In the genomic region with DNA sequence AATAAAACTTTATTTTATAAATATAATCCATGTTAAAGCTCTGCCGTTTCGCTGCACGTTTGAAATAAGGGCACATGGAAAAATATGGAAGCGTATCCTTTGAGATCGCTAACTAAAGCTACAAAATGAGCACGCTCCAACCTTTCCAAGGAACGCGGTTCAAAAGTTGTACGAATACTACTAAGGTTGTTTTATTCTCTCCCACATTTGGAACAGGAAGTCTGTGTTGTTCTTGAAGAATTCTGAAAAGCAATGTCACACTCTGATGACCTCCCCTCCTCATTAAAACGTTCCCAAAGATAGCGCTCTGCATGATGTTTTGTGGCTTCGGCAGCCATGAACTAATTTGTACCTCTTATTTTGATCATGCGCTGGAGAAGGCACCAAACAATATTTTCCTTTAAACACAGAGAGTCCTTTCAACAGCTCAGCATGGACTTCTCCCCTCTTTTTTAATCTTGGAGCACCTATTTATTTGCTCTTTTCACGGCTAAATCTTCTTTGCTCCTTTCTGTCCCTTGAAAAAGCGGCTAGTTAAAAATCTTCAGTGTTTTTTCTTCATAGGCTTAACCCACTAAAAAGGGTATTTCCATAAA, we compare ENCODE assay signal across 25 mouse cellular contexts.
DNase-seq lines count a peak whose midpoint lies in the region; ATAC-seq lines count a peak whose summit lies in the region.
"Had no signal": no experiment of that assay in that cellular context is flagged by ENCODE, and none has a peak within 500 bp of the region (broad histone marks: within the 10 kb centered on the region; RNA-seq: fewer than 3 reads in every experiment).

No protein-coding gene starts in this region.

- DNase-seq in embryonic facial prominence, embryonic 14.5 days (ENCODE audit: low spot score), result no peak
- DNase-seq in embryonic facial prominence, embryonic 10.5 days (ENCODE audit: low spot score), result no peak
- DNase-seq in thymus, postnatal 36 days, result no peak
- DNase-seq: cerebellum, adult 18-20 months; cerebellum, postnatal 14 days; heart, postnatal 4 days; kidney, adult 8-10 months; kidney, postnatal 10 days; lung, embryonic 14.5 days; lung, postnatal 36 days; right cerebral cortex, adult 18-20 months; right cerebral cortex, postnatal 4 days; thymus, postnatal 25 days had no signal

- no peak for ATAC-seq in embryonic facial prominence, embryonic 14.5 days (ENCODE audit: low read depth)
- no peak for ATAC-seq in forebrain, embryonic 13.5 days
- ATAC-seq in limb, embryonic 15.5 days (ENCODE audit: insufficient number of reproducible peaks, low FRiP score, low TSS enrichment, low read depth), result no peak
- peak; percentile 32; the same call in 1 of the 2 replicates for ATAC-seq in midbrain, embryonic 15.5 days (replicated peaks)
- ATAC-seq in activated CD4-positive, CD25-positive, alpha-beta regulatory T cell, adult 4 months, result no peak
- ATAC-seq in intestine, embryonic 16.5 days, result no peak
- ATAC-seq: inflammation-experienced regulatory T-cells, adult 6 months had no signal

- H3K9ac ChIP-seq in embryonic facial prominence, embryonic 14.5 days (ENCODE audit: low read depth, low read length), result no peak overlapping the region
- H3K9ac ChIP-seq in forebrain, embryonic 13.5 days, result no peak overlapping the region
- H3K9ac ChIP-seq in limb, embryonic 15.5 days, result no peak overlapping the region
- no peak overlapping the region for H3K9ac ChIP-seq in midbrain, embryonic 15.5 days
- H3K9ac ChIP-seq in intestine, embryonic 16.5 days (ENCODE audit: low read depth, low read length), result no peak overlapping the region
- H3K9ac ChIP-seq: hindbrain, embryonic 14.5 days; liver, embryonic 14.5 days; lung, embryonic 14.5 days; neural tube, embryonic 13.5 days; stomach, embryonic 15.5 days had no signal

- no peak overlapping the region for H3K4me3 ChIP-seq in embryonic facial prominence, embryonic 14.5 days (ENCODE audit: low read depth, low read length)
- H3K4me3 ChIP-seq in embryonic facial prominence, embryonic 10.5 days, result no peak overlapping the region
- H3K4me3 ChIP-seq in forebrain, embryonic 13.5 days, result no peak overlapping the region; the same call in 1 of the 2 replicates
- H3K4me3 ChIP-seq in limb, embryonic 15.5 days, result peak overlapping the region; percentile 10; the same call in 1 of the 2 replicates
- peak overlapping the region; percentile 20 for H3K4me3 ChIP-seq in midbrain, embryonic 15.5 days
- H3K4me3 ChIP-seq in intestine, embryonic 16.5 days (ENCODE audit: low read length), result no peak overlapping the region
- H3K4me3 ChIP-seq: heart, embryonic 10.5 days; megakaryocyte, embryonic 14.5 days; neural tube, embryonic 13.5 days; stomach, embryonic 15.5 days had no signal

- no peak overlapping the region for H3K27ac ChIP-seq in embryonic facial prominence, embryonic 14.5 days (replicated peaks; ENCODE audit: low read depth, low read length)
- H3K27ac ChIP-seq in embryonic facial prominence, embryonic 10.5 days (replicated peaks), result no peak overlapping the region
- H3K27ac ChIP-seq in forebrain, embryonic 13.5 days, result no peak overlapping the region
- H3K27ac ChIP-seq in limb, embryonic 15.5 days, result no peak overlapping the region
- H3K27ac ChIP-seq in midbrain, embryonic 15.5 days, result 0 out of 2 replicates have a peak overlapping the region, but pooled peaks have one; percentile 4
- no peak overlapping the region for H3K27ac ChIP-seq in intestine, embryonic 16.5 days (ENCODE audit: low read length)
- H3K27ac ChIP-seq: heart, embryonic 10.5 days; hindbrain, embryonic 14.5 days; liver, embryonic 14.5 days; neural tube, embryonic 13.5 days; stomach, embryonic 15.5 days had no signal

- H3K4me1 ChIP-seq in embryonic facial prominence, embryonic 14.5 days (ENCODE audit: control insufficient read depth, insufficient read depth, low read length), result peaks cover 4% of the 10 kb centered on the region; the same call in 1 of the 2 replicates
- H3K4me1 ChIP-seq in embryonic facial prominence, embryonic 10.5 days, result peaks cover 7% of the 10 kb centered on the region
- peaks cover 11% of the 10 kb centered on the region for H3K4me1 ChIP-seq in forebrain, embryonic 13.5 days
- H3K4me1 ChIP-seq in limb, embryonic 15.5 days, result no peaks in the 10 kb centered on the region
- peaks cover 6% of the 10 kb centered on the region for H3K4me1 ChIP-seq in midbrain, embryonic 15.5 days
- H3K4me1 ChIP-seq in intestine, embryonic 16.5 days (ENCODE audit: control insufficient read depth, insufficient read depth, low read length), result no peaks in the 10 kb centered on the region
- H3K4me1 ChIP-seq: heart, embryonic 10.5 days; stomach, embryonic 15.5 days had no signal

- WGBS in embryonic facial prominence, embryonic 14.5 days, result 65% methylated on average over 15 of the region's 15 CpGs
- WGBS in embryonic facial prominence, embryonic 10.5 days, result 66% methylated on average over 15 of the region's 15 CpGs
- WGBS in forebrain, embryonic 13.5 days, result 14% methylated on average over 15 of the region's 15 CpGs
- 49% methylated on average over 15 of the region's 15 CpGs for WGBS in limb, embryonic 15.5 days
- WGBS in midbrain, embryonic 15.5 days, result 22% methylated on average over 15 of the region's 15 CpGs
- WGBS in intestine, embryonic 16.5 days, result 79% methylated on average over 15 of the region's 15 CpGs

- H3K4me2 ChIP-seq in embryonic facial prominence, embryonic 14.5 days (ENCODE audit: low read depth, low read length), result peak overlapping the region; percentile 16
- peak overlapping the region; percentile 43 for H3K4me2 ChIP-seq in forebrain, embryonic 13.5 days
- H3K4me2 ChIP-seq in limb, embryonic 15.5 days, result 0 out of 2 replicates have a peak overlapping the region, but pooled peaks have one; percentile 17
- H3K4me2 ChIP-seq in midbrain, embryonic 15.5 days, result peak overlapping the region; percentile 50
- no peak overlapping the region for H3K4me2 ChIP-seq in intestine, embryonic 16.5 days (ENCODE audit: low read depth, low read length)
- H3K4me2 ChIP-seq: hindbrain, embryonic 14.5 days; lung, embryonic 14.5 days; neural tube, embryonic 13.5 days; stomach, embryonic 15.5 days had no signal

- no peaks in the 10 kb centered on the region for H3K9me3 ChIP-seq in embryonic facial prominence, embryonic 14.5 days (ENCODE audit: control insufficient read depth, low read length)
- no peaks in the 10 kb centered on the region for H3K9me3 ChIP-seq in embryonic facial prominence, embryonic 10.5 days
- H3K9me3 ChIP-seq in forebrain, embryonic 13.5 days (replicated peaks), result no peaks in the 10 kb centered on the region
- H3K9me3 ChIP-seq in limb, embryonic 15.5 days, result no peaks in the 10 kb centered on the region
- no peaks in the 10 kb centered on the region for H3K9me3 ChIP-seq in midbrain, embryonic 15.5 days
- no peaks in the 10 kb centered on the region for H3K9me3 ChIP-seq in intestine, embryonic 16.5 days (ENCODE audit: control insufficient read depth, low read length)
- H3K9me3 ChIP-seq: heart, embryonic 10.5 days; megakaryocyte, embryonic 14.5 days; neural tube, embryonic 13.5 days; stomach, embryonic 15.5 days had no signal

- H3K36me3 ChIP-seq in embryonic facial prominence, embryonic 14.5 days (ENCODE audit: control insufficient read depth, insufficient read depth, low read length), result no peaks in the 10 kb centered on the region
- no peaks in the 10 kb centered on the region for H3K36me3 ChIP-seq in embryonic facial prominence, embryonic 10.5 days (replicated peaks)
- no peaks in the 10 kb centered on the region for H3K36me3 ChIP-seq in forebrain, embryonic 13.5 days (ENCODE audit: poor library complexity, severe bottlenecking)
- no peaks in the 10 kb centered on the region for H3K36me3 ChIP-seq in limb, embryonic 15.5 days
- no peaks in the 10 kb centered on the region for H3K36me3 ChIP-seq in midbrain, embryonic 15.5 days (replicated peaks)
- H3K36me3 ChIP-seq in intestine, embryonic 16.5 days (ENCODE audit: control insufficient read depth, insufficient read depth, low read length), result no peaks in the 10 kb centered on the region
- H3K36me3 ChIP-seq: heart, embryonic 10.5 days; neural tube, embryonic 13.5 days; stomach, embryonic 15.5 days had no signal

- H3K27me3 ChIP-seq in embryonic facial prominence, embryonic 14.5 days (replicated peaks; ENCODE audit: control insufficient read depth, insufficient read depth, low read length), result peaks cover 4% of the 10 kb centered on the region; the same call in 1 of the 2 replicates
- H3K27me3 ChIP-seq in embryonic facial prominence, embryonic 10.5 days (replicated peaks; ENCODE audit: low read depth, poor library complexity, severe bottlenecking), result peaks cover 9% of the 10 kb centered on the region; the same call in 1 of the 2 replicates
- peaks cover 24% of the 10 kb centered on the region; the same call in 1 of the 2 replicates for H3K27me3 ChIP-seq in forebrain, embryonic 13.5 days
- no peaks in the 10 kb centered on the region for H3K27me3 ChIP-seq in limb, embryonic 15.5 days
- no peaks in the 10 kb centered on the region for H3K27me3 ChIP-seq in midbrain, embryonic 15.5 days (replicated peaks)
- H3K27me3 ChIP-seq in intestine, embryonic 16.5 days (replicated peaks; ENCODE audit: control insufficient read depth, insufficient read depth, low read length), result 0 out of 2 replicates have a peak, but pooled peaks cover 3% of the 10 kb centered on the region
- H3K27me3 ChIP-seq: neural tube, embryonic 13.5 days; stomach, embryonic 15.5 days had no signal

Comparison
In these comparisons a context has a peak if more than half of its experiments do, and no peak if none do; other contexts are left out.
1. H3K4me3 ChIP-seq: peak in limb, embryonic 15.5 days (single experiment) and midbrain, embryonic 15.5 days (single experiment); none in embryonic facial prominence, embryonic 14.5 days (single experiment), embryonic facial prominence, embryonic 10.5 days (single experiment), forebrain, embryonic 13.5 days (single experiment) and intestine, embryonic 16.5 days (single experiment).